Mouse (Mus musculus) lung, postnatal 10 days (tissue): Measurements from ENCODE around the gene Nlrp4b.
"Not testable (repeated sequence)": the region's sequence is repeated elsewhere in the genome, so short reads cannot be mapped to it uniquely, and the experiment has no call there.

Experiments
- DNase-seq: peaks from one replicate; pipeline ENCODE4 v3.0.0; 2021

Gene Nlrp4b

DNA sequence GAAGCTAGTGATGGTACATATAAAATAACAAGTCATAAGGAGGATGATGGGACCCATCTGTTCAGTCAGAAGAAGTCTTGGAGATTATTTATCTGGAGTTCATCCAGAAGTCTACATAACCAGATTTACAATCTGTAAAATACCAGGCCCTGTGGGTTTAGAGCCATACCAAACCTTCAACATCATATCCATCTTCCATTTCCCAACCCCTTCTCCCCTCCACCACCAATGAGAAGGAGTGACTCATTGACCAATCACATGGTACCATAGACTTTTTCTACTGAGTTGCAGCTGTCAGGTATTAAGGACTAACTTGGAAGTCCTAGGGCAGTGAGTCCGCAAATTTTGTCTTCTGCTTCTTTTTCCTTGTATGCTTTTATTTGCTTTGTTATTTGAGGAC lies at the start of gene Nlrp4b:
Nlrp4b (plus strand) TSS at position 301 of the 400 bp plus-strand sequence.
- DNase-seq = no peak

DNA sequence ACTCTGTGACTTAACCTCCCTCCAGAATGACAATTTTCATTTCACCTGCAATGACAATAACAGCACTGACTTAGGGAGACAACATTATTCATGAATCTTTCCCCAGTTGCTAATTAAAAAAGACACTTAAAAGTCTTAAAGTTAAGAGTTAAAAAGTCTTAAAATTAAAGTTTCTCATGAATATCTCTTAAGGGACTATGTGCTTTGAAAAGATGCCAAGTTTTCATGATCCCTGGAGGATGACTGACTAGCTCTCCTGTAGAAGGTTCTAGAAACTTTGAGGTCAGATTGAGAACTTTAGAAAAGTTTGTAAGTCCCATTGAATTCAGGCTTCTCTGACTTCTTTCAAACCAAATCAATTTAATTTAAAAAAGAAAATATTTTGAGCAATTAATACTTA lies 66.7 kb downstream of the Nlrp4b start, which contains the start of gene Vmn1r71:
Vmn1r71 (minus strand) TSS at position 101 of the 400 bp plus-strand sequence.
- no peak for DNase-seq

DNA sequence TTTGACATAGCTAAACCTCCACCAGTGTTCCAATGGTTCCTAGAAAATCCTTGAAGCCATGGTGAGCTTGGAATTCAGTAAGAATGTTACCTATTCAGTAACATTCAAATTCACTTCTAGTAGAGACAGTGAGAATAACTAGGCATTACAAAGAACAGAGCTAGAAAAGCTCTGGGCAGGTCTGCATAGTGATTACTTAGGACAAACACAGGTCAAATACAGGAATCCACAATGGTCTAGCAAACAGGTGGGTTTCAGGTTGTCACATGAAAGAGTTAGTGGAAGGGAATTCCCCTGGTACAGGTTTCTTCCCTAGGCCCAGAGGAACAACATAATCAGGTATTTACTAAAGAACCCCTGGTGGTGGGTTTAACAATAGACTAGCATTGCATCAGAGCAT lies 70.0 kb downstream of the Nlrp4b start:
- DNase-seq = not testable (repeated sequence)
